Mouse (Mus musculus) testis, postnatal 14 days (tissue): ENCODE data around the gene Arl15.

Experiments used
- DNase-seq: peaks from one replicate; pipeline ENCODE4 v3.0.0; 2021; ENCODE audit warnings: low spot score

Gene Arl15

DNA sequence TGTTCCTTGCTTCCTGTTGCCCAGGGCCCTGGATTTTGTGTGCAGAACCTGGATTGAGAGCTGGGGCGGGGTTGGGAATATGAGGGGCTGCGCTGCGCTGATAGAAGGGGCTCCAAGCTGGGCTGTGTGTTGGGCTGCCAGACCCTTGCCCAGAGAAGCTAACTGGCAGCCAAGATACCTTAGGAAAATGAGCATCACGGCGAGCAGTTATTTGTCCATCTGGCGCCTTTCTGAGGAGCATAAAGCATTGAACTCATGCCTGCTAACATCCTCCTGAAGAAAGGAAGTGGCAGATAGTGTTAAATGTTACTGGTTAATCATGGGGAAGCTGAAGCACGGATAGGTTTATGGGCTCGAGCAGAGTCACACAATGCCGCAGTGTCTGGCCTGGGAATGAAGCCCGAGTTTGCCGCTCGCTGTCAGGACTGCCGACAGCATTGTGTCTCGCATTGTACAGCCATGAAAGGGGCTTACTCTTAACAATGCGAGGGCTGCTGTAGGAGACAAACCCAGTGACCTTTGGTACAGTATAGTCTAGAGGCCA is 123.6 kb downstream of the Arl15 start:
- DNase-seq = no peak

DNA sequence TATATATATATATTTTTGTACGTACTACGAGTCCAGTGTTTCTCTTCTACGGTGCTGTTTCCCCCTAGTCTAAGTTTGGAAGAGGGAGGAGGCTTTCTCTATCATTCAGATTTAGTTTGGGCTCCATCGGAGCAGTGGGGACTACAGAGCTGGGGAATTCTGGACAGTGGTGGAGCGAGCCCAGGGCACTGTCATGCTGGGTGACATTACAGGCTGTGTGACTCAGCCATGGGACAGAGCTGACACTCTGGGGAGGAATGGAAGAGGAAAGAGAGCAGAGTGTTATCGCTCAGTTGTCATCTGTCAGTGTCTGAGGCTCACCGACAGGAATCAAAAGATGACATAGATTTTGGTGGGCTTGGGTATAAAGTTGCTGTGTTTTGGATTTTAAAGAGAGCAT is 124.4 kb downstream of the Arl15 start:
- no peak for DNase-seq

GRCm38 (mm10) chr13:113935697-113936096 is 141.4 kb downstream of the Arl15 start:
- DNase-seq = no peak

GRCm38 (mm10) chr13:113937231-113937630 is 142.9 kb downstream of the Arl15 start:
- no peak for DNase-seq

GRCm38 (mm10) chr13:113938561-113938960 is 144.3 kb downstream of the Arl15 start:
- no peak for DNase-seq

DNA sequence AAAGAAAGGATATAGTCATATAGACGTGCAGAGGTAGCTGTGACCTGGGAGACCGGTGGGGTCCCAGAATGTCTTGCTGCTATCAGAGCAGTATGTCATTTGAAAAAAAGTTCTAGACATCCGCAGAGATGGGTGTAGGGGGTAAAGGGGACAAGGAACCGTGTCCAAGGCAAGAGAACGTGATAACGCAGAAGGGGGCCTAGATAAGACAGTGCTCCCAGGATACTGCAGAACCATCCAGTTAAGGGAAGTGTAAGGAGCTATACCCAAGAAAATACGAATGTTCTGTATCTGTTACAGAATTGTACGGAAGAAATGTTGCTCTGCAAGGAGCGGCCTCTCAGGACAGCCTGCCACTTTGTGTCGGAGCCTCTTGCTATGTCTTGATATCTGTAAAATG is 144.8 kb downstream of the Arl15 start:
- DNase-seq = no peak

DNA sequence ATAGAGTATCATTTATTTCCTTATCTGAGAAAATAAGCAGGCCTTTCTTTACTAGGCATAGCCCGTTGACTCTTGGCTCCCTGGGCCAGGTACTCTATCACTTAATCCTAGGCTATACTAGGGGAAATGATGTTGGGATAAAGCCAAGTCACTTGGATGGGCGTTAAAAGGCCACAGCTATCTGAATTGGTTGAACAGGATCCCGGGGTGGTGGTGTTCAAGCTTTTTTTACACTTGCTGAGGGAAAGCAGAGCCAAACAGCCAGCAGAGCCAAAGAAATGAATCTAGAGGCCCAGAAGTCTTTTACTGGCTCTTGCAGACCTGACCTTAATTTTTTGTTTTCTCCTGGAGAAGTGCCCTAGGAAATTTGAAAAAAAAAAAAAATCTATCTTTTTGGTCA is 145.4 kb downstream of the Arl15 start:
- DNase-seq = no peak

DNA sequence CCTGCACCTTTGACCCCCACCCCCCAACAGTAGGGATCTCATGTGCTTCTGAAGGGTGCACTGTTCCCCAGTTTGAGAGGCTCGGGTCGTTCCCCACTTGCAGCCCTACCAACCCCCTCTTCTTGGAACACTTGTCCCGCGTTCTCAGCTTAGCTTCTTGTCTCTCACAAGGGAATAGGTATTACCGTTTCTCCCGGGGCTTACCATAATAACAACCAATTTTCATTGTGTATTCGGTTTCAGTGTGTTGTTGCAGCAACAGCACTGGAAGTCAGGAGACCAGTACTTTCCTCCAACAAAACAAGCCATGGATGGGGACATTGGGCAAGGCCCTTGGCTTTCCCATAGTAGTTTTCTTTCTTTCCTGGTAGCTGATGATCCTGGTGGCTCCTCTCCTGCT is 145.8 kb downstream of the Arl15 start:
- no peak for DNase-seq

DNA sequence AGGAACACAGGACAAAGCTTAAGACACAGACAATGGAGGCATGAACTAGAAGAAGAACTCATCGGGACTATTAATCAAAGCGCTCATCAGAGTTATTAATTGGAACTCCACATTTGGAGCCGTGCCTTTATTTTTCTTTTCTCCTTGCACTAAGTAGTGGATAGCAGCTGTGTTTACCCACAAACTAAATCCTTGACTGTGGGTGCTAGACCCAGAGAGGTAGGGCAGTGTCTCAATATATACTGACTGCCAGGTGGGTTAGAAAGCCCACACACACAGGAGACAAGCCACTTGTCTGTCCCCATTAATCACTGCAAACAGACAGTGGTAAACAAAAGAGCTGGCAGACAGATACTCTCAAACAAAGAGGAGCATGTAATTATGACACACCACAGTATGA is 147.6 kb downstream of the Arl15 start:
- DNase-seq = no peak

DNA sequence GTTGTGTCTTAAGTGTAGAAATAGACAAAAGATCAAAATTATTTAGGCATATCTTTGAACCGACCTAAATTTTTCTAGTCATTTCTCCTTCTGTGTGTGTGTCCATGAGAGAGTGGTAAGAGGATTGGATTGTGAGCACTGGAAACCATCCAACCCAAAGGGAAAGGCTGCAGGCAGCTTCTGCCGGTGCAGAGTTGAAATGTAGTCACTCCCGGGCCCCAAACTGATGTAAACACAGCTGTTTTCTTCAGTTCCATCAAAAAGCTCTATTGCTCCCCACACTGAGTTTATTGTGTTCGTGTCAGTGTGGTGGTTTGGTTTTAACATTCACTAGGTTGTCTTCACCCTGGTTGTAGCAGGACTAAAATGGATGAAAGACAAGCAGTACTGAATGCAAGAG is 153.2 kb downstream of the Arl15 start:
- DNase-seq = no peak

DNA sequence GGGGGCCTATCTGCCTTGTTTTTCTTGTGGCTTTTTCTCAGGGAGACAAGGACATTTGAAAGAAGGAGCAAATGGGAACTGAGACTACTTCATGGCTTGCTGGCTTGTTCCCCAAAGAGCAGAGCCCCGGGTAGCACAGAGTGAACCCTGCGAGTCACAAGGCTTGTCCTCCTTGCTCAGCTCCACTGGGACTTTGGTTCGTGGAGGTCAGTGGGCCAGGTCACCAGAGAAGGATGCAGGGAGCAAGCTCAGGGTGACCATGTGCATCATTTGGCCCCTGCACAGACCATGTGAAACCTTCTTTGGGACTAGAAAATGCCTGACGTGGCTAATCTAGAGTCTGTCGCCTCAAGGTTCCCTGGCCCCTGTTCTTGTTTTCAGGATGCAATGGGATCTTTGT is 155.4 kb downstream of the Arl15 start:
- DNase-seq = peak; percentile 30

DNA sequence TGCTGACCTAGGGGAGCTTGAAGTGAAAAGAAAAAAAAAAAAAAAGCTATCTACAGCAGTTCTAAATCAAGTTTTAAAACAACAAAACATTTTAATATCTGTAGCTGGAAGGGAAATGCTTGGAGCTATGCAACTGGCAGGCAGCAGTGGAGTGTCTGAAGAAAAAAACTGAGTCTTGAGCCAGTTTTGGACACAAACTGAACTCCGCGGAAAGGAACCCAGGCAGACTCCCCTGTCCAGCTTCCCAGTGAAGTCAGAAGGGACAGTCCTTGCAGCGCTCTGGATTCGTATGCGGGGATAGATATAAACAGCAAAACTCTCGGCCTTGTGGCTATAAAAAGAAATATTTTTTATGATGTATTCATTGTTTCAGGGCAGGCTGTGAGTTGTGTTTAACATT is 155.8 kb downstream of the Arl15 start:
- no peak for DNase-seq

DNA sequence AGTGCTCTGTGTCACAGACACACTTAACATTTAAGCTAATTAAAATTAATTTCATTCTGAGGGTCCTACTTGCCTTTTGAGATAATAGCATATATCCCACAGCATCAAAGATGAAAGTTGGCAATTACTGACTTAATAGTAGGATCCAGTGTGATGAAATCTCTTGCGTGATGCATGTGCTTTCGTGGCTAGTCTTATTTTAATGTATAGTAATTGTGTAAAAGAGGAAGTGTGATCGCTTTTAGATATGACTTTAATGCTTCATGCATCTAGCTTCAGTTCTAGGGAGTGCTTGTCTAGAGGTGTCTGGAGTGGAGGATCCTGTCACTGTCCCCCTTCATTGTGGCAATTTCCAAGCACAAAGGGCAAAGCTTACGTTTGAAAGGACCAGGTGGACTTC is 163.1 kb downstream of the Arl15 start:
- no peak for DNase-seq

GRCm38 (mm10) chr13:113964945-113965344 is 170.6 kb downstream of the Arl15 start:
- DNase-seq = no peak

- no peak for DNase-seq
Observed at GRCm38 (mm10) chr13:113970706-113971105, 176.4 kb downstream of the Arl15 start.

DNA sequence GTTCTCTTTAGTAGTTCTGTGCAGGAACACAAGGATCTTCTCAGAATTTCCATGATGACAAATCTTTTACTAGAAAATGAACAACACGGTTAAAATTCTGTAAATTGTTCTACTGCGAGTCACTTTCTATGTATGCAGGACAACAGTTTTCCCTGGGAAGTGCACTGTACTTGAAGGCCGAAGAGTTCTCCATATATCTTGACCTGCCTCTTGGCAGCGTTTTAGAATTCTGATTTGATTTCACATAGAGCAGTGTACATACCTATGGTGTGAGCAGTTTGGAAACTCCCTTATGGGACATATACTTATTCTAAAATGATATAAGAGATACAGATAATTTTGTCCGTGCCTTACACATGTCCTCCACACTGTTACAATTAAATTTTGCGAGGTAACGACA is 178.1 kb downstream of the Arl15 start:
- no peak for DNase-seq

DNA sequence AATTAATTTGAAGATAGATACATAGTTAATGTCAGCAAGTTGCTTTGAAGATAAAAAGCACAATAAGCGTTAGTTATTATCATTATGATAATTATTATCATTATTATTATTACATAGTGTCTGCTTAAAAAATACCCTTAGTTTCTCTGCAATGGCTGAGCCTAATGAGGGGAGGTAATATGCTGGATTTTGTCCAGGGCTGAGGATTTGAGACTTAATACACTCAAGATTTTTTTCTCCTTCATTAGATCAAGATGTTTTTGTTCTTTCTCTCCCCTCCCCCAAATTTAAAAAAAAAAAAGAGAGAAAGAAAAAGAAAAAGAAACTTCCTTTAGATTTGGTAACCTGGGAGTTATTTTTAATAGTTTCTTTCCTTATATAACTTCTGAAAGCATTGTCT is 180.6 kb downstream of the Arl15 start:
- DNase-seq = no peak

- DNase-seq = no peak
Observed at GRCm38 (mm10) chr13:113975722-113976121, 181.4 kb downstream of the Arl15 start.

GRCm38 (mm10) chr13:113976936-113977335 is 182.6 kb downstream of the Arl15 start:
- no peak for DNase-seq

GRCm38 (mm10) chr13:113980739-113981460 is 186.6 kb downstream of the Arl15 start:
- no peak for DNase-seq

GRCm38 (mm10) chr13:113981461-113982000 is 187.2 kb downstream of the Arl15 start:
- no peak for DNase-seq

- no peak for DNase-seq
Observed at GRCm38 (mm10) chr13:113983633-113984032, 189.3 kb downstream of the Arl15 start.

DNA sequence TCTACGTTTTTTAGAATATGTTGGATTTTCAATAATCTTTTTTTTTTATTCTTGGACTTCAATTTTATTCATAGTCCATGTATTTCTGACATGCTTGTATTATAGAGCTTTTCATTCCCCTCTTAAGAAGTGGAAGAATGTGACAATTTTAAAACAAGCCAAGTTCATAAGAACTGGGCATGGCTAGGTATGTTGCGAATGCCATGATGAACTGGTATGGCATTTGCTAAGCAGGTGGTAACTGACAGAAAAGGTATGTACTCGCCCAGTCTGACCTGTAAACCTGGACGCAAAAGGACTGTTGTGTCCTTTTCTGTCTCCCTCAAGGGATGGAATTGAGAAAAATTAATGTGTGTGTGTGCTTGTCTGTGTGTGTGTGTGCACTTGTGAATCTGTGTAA is 190.2 kb downstream of the Arl15 start:
- no peak for DNase-seq
